ENCODE assay signal across 1 mouse cellular context in genomic region chr5:110605531-110606221, GRCm38 (mm10).
TF ChIP-seq lines count a peak whose summit lies in the region.

No protein-coding gene starts in this region.

TF ChIP-seq in CH12.LX, 34 proteins besides CTCF, POLR2A, EP300 and RAD21 (continued from another document):
- TF ChIP-seq USF2 (conservative IDR thresholded peaks at IDR 0.05; ENCODE audit: low read depth, low read length) (no peak), TCF12 (IDR thresholded peaks at IDR 0.05; ENCODE audit: low read depth, low read length) (no peak), ZMIZ1 (IDR thresholded peaks at IDR 0.05; ENCODE audit: low read depth, low read length) (no peak), UBTF (IDR thresholded peaks at IDR 0.05; ENCODE audit: low read depth, low read length) (no peak), TBP (conservative IDR thresholded peaks at IDR 0.05; ENCODE audit: low read depth, low read length) (no peak), CHD2 (IDR thresholded peaks at IDR 0.05; ENCODE audit: low read length) (no peak), NELFE (IDR thresholded peaks at IDR 0.05; ENCODE audit: low read depth, low read length) (no peak), E2F4 (IDR thresholded peaks at IDR 0.05; ENCODE audit: insufficient replicate concordance, low read depth, low read length) (no peak), GABPA (IDR thresholded peaks at IDR 0.05; ENCODE audit: insufficient replicate concordance, low read depth, low read length) (no peak)
